Mouse (Mus musculus) liver, embryonic 16.5 days (tissue): ENCODE measurements at regions not wholly inside any gene's neighbourhood (a gene's known extent, or its start where the extent isn't known, plus 50 kb on each side); places are given as distances from the start of the nearest gene placed in this dataset.

Experiments used
- ATAC-seq: fragments of 200-750 bp; cut with Nextera tagmentation; 2 replicates; pipeline ENCODE4 v1.8.0; 2017; ENCODE audit warnings: low read depth, mild to moderate bottlenecking, moderate number of reproducible peaks, moderate library complexity
- H3K27ac ChIP-seq: fragments of 300-500 bp; sonication (generic); 2 replicates; pipeline ENCODE4 v1.5.1; 2014; ENCODE audit warnings: mild to moderate bottlenecking, low read length
- H3K27me3 ChIP-seq: fragments of 300-500 bp; sonication (generic); 2 replicates; pipeline ENCODE4 v1.6.1; 2014; ENCODE audit warnings: low read depth, low read length, mixed read lengths; ENCODE audit not compliant: control insufficient read depth, insufficient read depth
- H3K36me3 ChIP-seq: fragments of 300-500 bp; sonication (generic); 2 replicates; pipeline ENCODE4 v1.6.1; 2014; ENCODE audit warnings: mild to moderate bottlenecking; ENCODE audit not compliant: control insufficient read depth, insufficient read depth
- H3K4me1 ChIP-seq: fragments of 300-500 bp; sonication (generic); 2 replicates; pipeline ENCODE4 v1.6.1; 2014; ENCODE audit warnings: low read depth, low read length, mixed read lengths; ENCODE audit not compliant: control insufficient read depth
- H3K4me2 ChIP-seq: fragments of 300-500 bp; sonication (generic); 2 replicates; pipeline ENCODE4 v1.6.1; 2014; ENCODE audit warnings: low read depth, low read length, mixed read lengths
- H3K4me3 ChIP-seq: fragments of 300-500 bp; sonication (generic); 2 replicates; pipeline ENCODE4 v1.5.1; 2014; ENCODE audit warnings: low read depth, mild to moderate bottlenecking, low read length
- H3K9ac ChIP-seq: fragments of 300-500 bp; sonication (generic); 2 replicates; pipeline ENCODE4 v1.6.1; 2014; ENCODE audit warnings: low read depth, low read length
- H3K9me3 ChIP-seq: fragments of 300-500 bp; sonication (generic); replicated peaks from 2 replicates; pipeline ENCODE4 v1.6.1; 2016; ENCODE audit warnings: low read length; ENCODE audit not compliant: control insufficient read depth
- WGBS: fragments of 180-500 bp; shearing (Covaris S2); extraction: QIAGEN DNeasy Blood & Tissue Kit; methylation state at CpG from one replicate; pipeline ENCODE4 v1.1.7; 2014; ENCODE audit not compliant: insufficient replicate concordance; 5-methylcytosine and 5-hydroxymethylcytosine counted together

GRCm38 (mm10) chr2:159422281-159422937, 627.8 kb downstream of the Dhx35 start:
- H3K4me3 ChIP-seq, result no peak overlapping the region
- WGBS, result 27% methylated on average over 7 of the region's 7 CpGs
- no peak for ATAC-seq
- no peak overlapping the region for H3K27ac ChIP-seq
- H3K9ac ChIP-seq, result no peak overlapping the region
- H3K36me3 ChIP-seq, result no peaks in the 10 kb centered on the region
- H3K4me1 ChIP-seq, result no peaks in the 10 kb centered on the region
- no peaks in the 10 kb centered on the region for H3K27me3 ChIP-seq
- no peaks in the 10 kb centered on the region for H3K9me3 ChIP-seq
- H3K4me2 ChIP-seq, result no peak overlapping the region

- Histone ChIP-seq H3K4me2 (no peak overlapping the region), H3K9me3 (no peaks in the 10 kb centered on the region), H3K27me3 (no peaks in the 10 kb centered on the region), H3K9ac (no peak overlapping the region), H3K36me3 (no peaks in the 10 kb centered on the region), H3K4me3 (no peak overlapping the region), H3K4me1 (no peaks in the 10 kb centered on the region), H3K27ac (no peak overlapping the region)
- ATAC-seq, result no peak
- WGBS, result 19% methylated on average over 1 of the region's 1 CpGs
Measured at GRCm38 (mm10) chr2:159428201-159428600, 633.6 kb downstream of the Dhx35 start.

- 53% methylated on average over 5 of the region's 5 CpGs for WGBS
- ATAC-seq, result no peak
Measured at GRCm38 (mm10) chr2:159430577-159431329, 636.1 kb downstream of the Dhx35 start.

GRCm38 (mm10) chr2:159438961-159439360, 644.4 kb downstream of the Dhx35 start:
- Histone ChIP-seq H3K4me2 (no peak overlapping the region), H3K4me3 (no peak overlapping the region), H3K4me1 (no peaks in the 10 kb centered on the region), H3K27ac (no peak overlapping the region), H3K9ac (no peak overlapping the region), H3K36me3 (no peaks in the 10 kb centered on the region), H3K9me3 (no peaks in the 10 kb centered on the region), H3K27me3 (no peaks in the 10 kb centered on the region)
- ATAC-seq, result no peak
- 57% methylated on average over 6 of the region's 6 CpGs for WGBS

More at GRCm38 (mm10) chr2:159430577-159431329, 636.1 kb downstream of the Dhx35 start:
- H3K9me3 ChIP-seq, result no peaks in the 10 kb centered on the region
- H3K4me1 ChIP-seq, result no peaks in the 10 kb centered on the region
- H3K27me3 ChIP-seq, result no peaks in the 10 kb centered on the region
- no peak overlapping the region for H3K4me2 ChIP-seq
- no peak overlapping the region for H3K4me3 ChIP-seq
- H3K36me3 ChIP-seq, result no peaks in the 10 kb centered on the region
- no peak overlapping the region for H3K27ac ChIP-seq
- no peak overlapping the region for H3K9ac ChIP-seq

- H3K9ac ChIP-seq, result no peak overlapping the region
- ATAC-seq, result no peak
- H3K4me3 ChIP-seq, result no peak overlapping the region
- WGBS, result 28% methylated on average over 8 of the region's 8 CpGs
- no peaks in the 10 kb centered on the region for H3K36me3 ChIP-seq
- H3K4me1 ChIP-seq, result no peaks in the 10 kb centered on the region
- H3K27ac ChIP-seq, result no peak overlapping the region
- no peak overlapping the region for H3K4me2 ChIP-seq
- H3K9me3 ChIP-seq, result no peaks in the 10 kb centered on the region
- H3K27me3 ChIP-seq, result no peaks in the 10 kb centered on the region
Measured at GRCm38 (mm10) chr2:159443581-159443980, 649.0 kb downstream of the Dhx35 start.

GRCm38 (mm10) chr2:159446434-159446833, 651.8 kb downstream of the Dhx35 start:
- Histone ChIP-seq H3K4me2 (no peak overlapping the region), H3K27ac (no peak overlapping the region), H3K36me3 (no peaks in the 10 kb centered on the region), H3K4me1 (no peaks in the 10 kb centered on the region), H3K4me3 (no peak overlapping the region), H3K27me3 (no peaks in the 10 kb centered on the region), H3K9ac (no peak overlapping the region), H3K9me3 (no peaks in the 10 kb centered on the region)
- 46% methylated on average over 5 of the region's 5 CpGs for WGBS
- ATAC-seq, result no peak

- H3K4me1 ChIP-seq, result no peaks in the 10 kb centered on the region
- no peak for ATAC-seq
- no peak overlapping the region for H3K4me2 ChIP-seq
- no peak overlapping the region for H3K4me3 ChIP-seq
- WGBS, result 38% methylated on average over 5 of the region's 5 CpGs
- no peaks in the 10 kb centered on the region for H3K36me3 ChIP-seq
- H3K9me3 ChIP-seq, result no peaks in the 10 kb centered on the region
- H3K9ac ChIP-seq, result no peak overlapping the region
- no peaks in the 10 kb centered on the region for H3K27me3 ChIP-seq
- H3K27ac ChIP-seq, result no peak overlapping the region
Measured at GRCm38 (mm10) chr2:159446886-159447285, 652.3 kb downstream of the Dhx35 start.

- no peak overlapping the region for H3K27ac ChIP-seq
- no peaks in the 10 kb centered on the region for H3K9me3 ChIP-seq
- no peaks in the 10 kb centered on the region for H3K36me3 ChIP-seq
Measured at GRCm38 (mm10) chr2:159448976-159449375, 654.4 kb downstream of the Dhx35 start.

GRCm38 (mm10) chr2:159451439-159451838, 656.8 kb downstream of the Dhx35 start:
- Histone ChIP-seq H3K4me2 (no peak overlapping the region), H3K9ac (no peak overlapping the region), H3K36me3 (no peaks in the 10 kb centered on the region), H3K27me3 (no peaks in the 10 kb centered on the region), H3K4me3 (no peak overlapping the region), H3K27ac (no peak overlapping the region), H3K9me3 (no peaks in the 10 kb centered on the region), H3K4me1 (no peaks in the 10 kb centered on the region)
- no peak for ATAC-seq
- 43% methylated on average over 9 of the region's 9 CpGs for WGBS

More at GRCm38 (mm10) chr2:159448976-159449375, 654.4 kb downstream of the Dhx35 start:
- H3K4me1 ChIP-seq, result no peaks in the 10 kb centered on the region
- 67% methylated on average over 5 of the region's 5 CpGs for WGBS
- H3K4me2 ChIP-seq, result no peak overlapping the region
- H3K27me3 ChIP-seq, result no peaks in the 10 kb centered on the region
- no peak overlapping the region for H3K4me3 ChIP-seq
- ATAC-seq, result no peak
- H3K9ac ChIP-seq, result no peak overlapping the region
